Mouse (Mus musculus): Measurements from ENCODE around the gene Ruvbl1. TPM values are rescaled to one million over a fixed set of nuclear protein-coding genes. Genes with fewer than 3 reads are reported as not detected.

Ruvbl1 gene
- polyA plus RNA-seq, 1 experiment = 105 TPM

- no peak overlapping the region for H3K4me3 ChIP-seq (ENCODE audit: insufficient read depth, poor library complexity, severe bottlenecking)
- TF ChIP-seq USF1 (IDR thresholded peaks at IDR 0.05; ENCODE audit: low read depth) (no peak), CTCF (IDR thresholded peaks at IDR 0.05; ENCODE audit: control insufficient read depth, insufficient read depth, insufficient read length) (peak; percentile 66)
- H3K79me3 ChIP-seq (ENCODE audit: low read depth) = no peaks in the 10 kb centered on the region
- no peaks in the 10 kb centered on the region for H3K27me3 ChIP-seq (ENCODE audit: control insufficient read depth, insufficient read depth, insufficient read length)
- H3K79me2 ChIP-seq (ENCODE audit: control insufficient read depth, insufficient read depth) = no peaks in the 10 kb centered on the region
- peak overlapping the region; percentile 53 for H3ac ChIP-seq (ENCODE audit: control insufficient read depth, insufficient read length, low read depth)
- H3K36me3 ChIP-seq (ENCODE audit: control insufficient read depth, insufficient read depth) = peaks cover 42% of the 10 kb centered on the region
These were observed 34.5 kb downstream of the Ruvbl1 start for GRCm38 (mm10) chr6:88499481-88500404.

- no peak overlapping the region for H3K4me3 ChIP-seq (ENCODE audit: insufficient read depth, poor library complexity, severe bottlenecking)
- TF ChIP-seq CEBPB (IDR thresholded peaks at IDR 0.05; ENCODE audit: low read depth) (no peak), USF1 (IDR thresholded peaks at IDR 0.05; ENCODE audit: low read depth) (no peak), MYOD1 (IDR thresholded peaks at IDR 0.05; ENCODE audit: control insufficient read depth, insufficient read length, low read depth) (no peak), FOSL1 (IDR thresholded peaks at IDR 0.05; ENCODE audit: insufficient read depth, low read length, poor library complexity, severe bottlenecking) (no peak), CTCF (IDR thresholded peaks at IDR 0.05; ENCODE audit: control insufficient read depth, insufficient read depth, insufficient read length) (no peak), MYOG (IDR thresholded peaks at IDR 0.05; ENCODE audit: control insufficient read depth, extremely low read depth, insufficient read length) (no peak), MAX (IDR thresholded peaks at IDR 0.05) (no peak)
- no peaks in the 10 kb centered on the region for H3K79me2 ChIP-seq (ENCODE audit: control insufficient read depth, insufficient read depth)
- H3K79me3 ChIP-seq (ENCODE audit: low read depth) = no peaks in the 10 kb centered on the region
- no peaks in the 10 kb centered on the region for H3K27me3 ChIP-seq (ENCODE audit: control insufficient read depth, insufficient read depth, insufficient read length)
- H3K36me3 ChIP-seq (ENCODE audit: control insufficient read depth, insufficient read depth) = peaks cover 48% of the 10 kb centered on the region
- H3ac ChIP-seq (ENCODE audit: control insufficient read depth, insufficient read length, low read depth) = no peak overlapping the region
These were observed 35.2 kb downstream of the Ruvbl1 start for GRCm38 (mm10) chr6:88500405-88500767.

DNA sequence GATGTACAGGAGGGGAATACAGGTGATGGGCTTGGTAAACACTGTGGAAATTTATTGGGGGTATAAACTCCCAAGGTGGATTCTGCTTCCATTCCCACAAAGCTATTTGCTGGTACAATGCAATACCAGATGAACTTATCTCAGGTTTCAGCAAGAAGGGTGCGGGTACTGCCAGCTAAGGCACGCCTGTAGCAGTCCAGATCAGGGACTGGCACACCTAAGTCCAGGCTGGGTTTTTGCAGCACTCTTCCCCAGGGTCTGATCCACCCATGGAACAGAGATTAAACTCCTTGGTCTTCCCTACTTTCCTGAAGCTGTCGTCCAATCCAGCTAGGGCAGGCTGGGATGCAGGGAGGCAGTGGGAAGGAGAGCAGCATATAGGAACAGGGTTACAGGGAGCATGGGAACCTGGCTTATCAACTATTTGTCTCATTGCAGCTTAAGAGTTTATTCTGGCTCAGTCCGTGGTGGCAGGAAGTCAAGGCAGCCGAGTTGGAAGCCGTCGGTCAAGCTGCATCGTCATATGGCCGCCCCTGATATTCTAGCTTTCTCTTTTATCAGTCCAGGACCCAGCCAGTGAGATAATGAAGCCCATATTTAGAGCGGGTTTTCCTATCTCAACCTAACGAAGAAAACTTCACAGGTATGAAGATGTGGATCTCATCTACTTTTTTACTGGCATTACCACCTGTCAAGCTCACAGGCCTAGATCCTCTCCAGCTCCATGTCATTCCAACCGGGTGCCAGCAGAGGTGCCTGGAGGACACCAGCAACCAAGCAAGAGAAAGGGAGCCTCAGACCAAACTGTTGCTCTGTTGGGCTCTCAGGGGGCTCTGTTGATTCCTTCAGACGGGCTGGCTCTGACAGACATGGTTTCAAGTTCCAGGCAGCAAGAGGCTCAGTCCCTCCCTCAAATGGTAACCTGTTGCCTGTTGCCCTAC lies 37.1 kb downstream of the Ruvbl1 start:
- no peaks in the 10 kb centered on the region for H3K27me3 ChIP-seq (ENCODE audit: control insufficient read depth, insufficient read depth, insufficient read length)
- no peak overlapping the region for H3K4me3 ChIP-seq (ENCODE audit: insufficient read depth, poor library complexity, severe bottlenecking)
- TF ChIP-seq FOSL1 (IDR thresholded peaks at IDR 0.05; ENCODE audit: insufficient read depth, low read length, poor library complexity, severe bottlenecking) = no peak
- no peak for TF ChIP-seq CEBPB (IDR thresholded peaks at IDR 0.05; ENCODE audit: low read depth)
- TF ChIP-seq MAX (IDR thresholded peaks at IDR 0.05) = no peak
- TF ChIP-seq USF1 (IDR thresholded peaks at IDR 0.05; ENCODE audit: low read depth) = no peak
- no peak for TF ChIP-seq MYOD1 (IDR thresholded peaks at IDR 0.05; ENCODE audit: control insufficient read depth, insufficient read length, low read depth)
- TF ChIP-seq MYOG (IDR thresholded peaks at IDR 0.05; ENCODE audit: control insufficient read depth, extremely low read depth, insufficient read length) = no peak
- TF ChIP-seq CTCF (IDR thresholded peaks at IDR 0.05; ENCODE audit: control insufficient read depth, insufficient read depth, insufficient read length) = no peak
- H3ac ChIP-seq (ENCODE audit: control insufficient read depth, insufficient read length, low read depth) = no peak overlapping the region
- H3K79me2 ChIP-seq (ENCODE audit: control insufficient read depth, insufficient read depth) = no peaks in the 10 kb centered on the region
- no peaks in the 10 kb centered on the region for H3K79me3 ChIP-seq (ENCODE audit: low read depth)
- H3K36me3 ChIP-seq (ENCODE audit: control insufficient read depth, insufficient read depth) = peaks cover 61% of the 10 kb centered on the region

DNA sequence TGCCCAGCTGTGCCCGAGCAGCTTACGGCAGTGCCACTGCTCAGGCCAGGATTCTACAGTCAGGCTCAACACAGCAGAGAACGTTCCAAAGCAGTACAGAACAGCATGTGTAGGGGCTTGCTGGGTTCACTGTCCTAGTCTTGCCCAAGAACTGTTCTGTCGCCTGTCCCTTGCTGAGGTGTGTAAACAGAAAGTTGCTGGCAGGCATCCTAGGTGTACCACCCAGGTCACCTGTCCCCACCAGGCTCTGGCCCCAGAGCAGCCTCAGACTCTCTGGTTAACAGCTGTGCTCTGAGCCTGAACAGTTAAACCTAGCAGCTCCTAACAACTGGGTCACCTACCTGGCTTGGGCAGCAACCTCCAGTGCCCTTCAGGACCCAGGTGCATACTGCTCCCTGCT lies 37.8 kb downstream of the Ruvbl1 start:
- H3K36me3 ChIP-seq (ENCODE audit: control insufficient read depth, insufficient read depth) = peaks cover 61% of the 10 kb centered on the region
- no peaks in the 10 kb centered on the region for H3K27me3 ChIP-seq (ENCODE audit: control insufficient read depth, insufficient read depth, insufficient read length)
- TF ChIP-seq USF1 (IDR thresholded peaks at IDR 0.05; ENCODE audit: low read depth) = no peak
- TF ChIP-seq MAX (IDR thresholded peaks at IDR 0.05) = no peak
- no peak for TF ChIP-seq MYOG (IDR thresholded peaks at IDR 0.05; ENCODE audit: control insufficient read depth, extremely low read depth, insufficient read length)
- TF ChIP-seq MYOD1 (IDR thresholded peaks at IDR 0.05; ENCODE audit: control insufficient read depth, insufficient read length, low read depth) = no peak
- TF ChIP-seq CTCF (IDR thresholded peaks at IDR 0.05; ENCODE audit: control insufficient read depth, insufficient read depth, insufficient read length) = no peak
- TF ChIP-seq CEBPB (IDR thresholded peaks at IDR 0.05; ENCODE audit: low read depth) = no peak

GRCm38 (mm10) chr6:88513984-88514383 lies 48.8 kb downstream of the Ruvbl1 start:
- H3K36me3 ChIP-seq (ENCODE audit: control insufficient read depth, insufficient read depth) = peaks cover 80% of the 10 kb centered on the region
- TF ChIP-seq MYOD1 (IDR thresholded peaks at IDR 0.05; ENCODE audit: control insufficient read depth, insufficient read length, low read depth) (no peak), MAX (IDR thresholded peaks at IDR 0.05) (no peak), USF1 (IDR thresholded peaks at IDR 0.05; ENCODE audit: low read depth) (no peak), MYOG (IDR thresholded peaks at IDR 0.05; ENCODE audit: control insufficient read depth, extremely low read depth, insufficient read length) (no peak), CEBPB (IDR thresholded peaks at IDR 0.05; ENCODE audit: low read depth) (no peak), FOSL1 (IDR thresholded peaks at IDR 0.05; ENCODE audit: insufficient read depth, low read length, poor library complexity, severe bottlenecking) (no peak), CTCF (IDR thresholded peaks at IDR 0.05; ENCODE audit: control insufficient read depth, insufficient read depth, insufficient read length) (no peak)

More for the DNA sequence above, 37.8 kb downstream of the Ruvbl1 start:
- no peaks in the 10 kb centered on the region for H3K79me3 ChIP-seq (ENCODE audit: low read depth)
- H3K79me2 ChIP-seq (ENCODE audit: control insufficient read depth, insufficient read depth) = no peaks in the 10 kb centered on the region
- H3ac ChIP-seq (ENCODE audit: control insufficient read depth, insufficient read length, low read depth) = no peak overlapping the region
- no peak overlapping the region for H3K4me3 ChIP-seq (ENCODE audit: insufficient read depth, poor library complexity, severe bottlenecking)

More at GRCm38 (mm10) chr6:88513984-88514383, 48.8 kb downstream of the Ruvbl1 start:
- Histone ChIP-seq H3K27me3 (ENCODE audit: control insufficient read depth, insufficient read depth, insufficient read length) (no peaks in the 10 kb centered on the region), H3K4me3 (ENCODE audit: insufficient read depth, poor library complexity, severe bottlenecking) (no peak overlapping the region), H3K79me2 (ENCODE audit: control insufficient read depth, insufficient read depth) (peaks cover 83% of the 10 kb centered on the region), H3K79me3 (ENCODE audit: low read depth) (peaks cover 71% of the 10 kb centered on the region), H3ac (ENCODE audit: control insufficient read depth, insufficient read length, low read depth) (no peak overlapping the region)

All from C2C12 (cell line).